Mouse (Mus musculus): ENCODE measurements around the gene Gm3047.
"Not testable (repeated sequence)": the region's sequence is repeated elsewhere in the genome, so short reads cannot be mapped to it uniquely, and the experiment has no call there.

Gene Gm3047

DNA sequence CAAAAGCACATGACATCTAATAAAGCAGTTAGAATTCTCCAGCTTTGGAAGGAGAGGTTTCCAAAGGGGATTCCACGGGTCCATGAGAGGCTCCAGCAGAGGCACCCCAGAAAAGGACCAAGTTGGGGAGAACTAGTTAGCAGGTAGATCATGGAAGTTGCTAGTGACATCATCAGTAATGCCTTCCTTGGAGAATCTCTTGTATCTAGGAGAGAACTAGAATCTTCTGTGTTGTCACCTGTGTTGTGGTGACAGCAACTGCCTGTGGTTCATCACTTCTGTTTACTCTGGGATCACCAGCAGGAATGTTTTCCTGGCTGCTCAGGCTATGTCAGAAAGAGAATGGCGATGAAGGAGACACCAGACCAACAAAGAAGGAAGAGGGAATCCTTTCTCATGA is at the start of gene Gm3047:
Gene Gm3047, plus strand, starts transcription at position 301 of the 400 bp plus-strand sequence.
- not testable (repeated sequence) for DNase-seq (ENCODE audit: low spot score)

Data from urinary bladder, postnatal 14 days (tissue).